Mouse (Mus musculus) hindbrain, embryonic 14.5 days (tissue): Measurements from ENCODE around the gene Gm42742. TPM values are rescaled to one million over a fixed set of nuclear protein-coding genes. Genes with fewer than 3 reads are reported as not detected.

Experiments used
- ATAC-seq: fragments of 200-750 bp; cut with Nextera tagmentation; 2 replicates; pipeline ENCODE4 v1.8.0; 2017; ENCODE audit warnings: moderate number of reproducible peaks, mild to moderate bottlenecking, moderate TSS enrichment, moderate library complexity; ENCODE audit not compliant: low FRiP score
- DNase-seq: peaks from one replicate; pipeline ENCODE4 v3.0.0-alpha.2; 2015; ENCODE audit warnings: low spot score
- H3K27ac ChIP-seq: fragments of 300-500 bp; sonication (generic); 2 replicates; pipeline ENCODE4 v1.5.1; 2014; ENCODE audit warnings: mild to moderate bottlenecking, moderate library complexity
- H3K27me3 ChIP-seq: fragments of 300-500 bp; sonication (generic); 2 replicates; pipeline ENCODE4 v1.6.1; 2014; ENCODE audit warnings: mild to moderate bottlenecking, low read length, mixed read lengths; ENCODE audit not compliant: control insufficient read depth, insufficient read depth
- H3K36me3 ChIP-seq: fragments of 300-500 bp; sonication (generic); replicated peaks from 2 replicates; pipeline ENCODE4 v1.6.1; 2014; ENCODE audit not compliant: control insufficient read depth, insufficient read depth
- H3K4me1 ChIP-seq: fragments of 300-500 bp; sonication (generic); replicated peaks from 2 replicates; pipeline ENCODE4 v1.6.1; 2014; ENCODE audit warnings: antibody characterized with exemption, low read length, mixed read lengths; ENCODE audit not compliant: control insufficient read depth, insufficient read depth
- H3K4me2 ChIP-seq: fragments of 300-500 bp; sonication (generic); replicated peaks from 2 replicates; pipeline ENCODE4 v1.6.1; 2014; ENCODE audit warnings: mild to moderate bottlenecking, moderate library complexity
- H3K4me3 ChIP-seq: fragments of 300-500 bp; sonication (generic); replicated peaks from 2 replicates; pipeline ENCODE4 v1.5.1; 2014; ENCODE audit warnings: mild to moderate bottlenecking, low read length
- H3K9ac ChIP-seq: fragments of 300-500 bp; sonication (generic); 2 replicates; pipeline ENCODE4 v1.6.1; 2014
- H3K9me3 ChIP-seq: fragments of 300-500 bp; sonication (generic); 2 replicates; pipeline ENCODE4 v1.6.1; 2016; ENCODE audit warnings: low read length; ENCODE audit not compliant: control insufficient read depth
- WGBS: fragments of 180-500 bp; shearing (Covaris S2); extraction: QIAGEN DNeasy Blood & Tissue Kit; methylation state at CpG from one replicate; pipeline ENCODE4 v1.1.7; 2014; 5-methylcytosine and 5-hydroxymethylcytosine counted together
- polyA plus RNA-seq: library from polyadenylated mRNA; unstranded; fragments of >200 nt; fragmentation: Nextera tagmentation; extraction: Ambion mirVana; gene quantifications from 2 replicates; pipeline ENCODE4 v1.2.1, GENCODE M21; 2014

Gene Gm42742
- polyA plus RNA-seq, 1 experiment from 2014 or later, result 52.3 TPM

DNA sequence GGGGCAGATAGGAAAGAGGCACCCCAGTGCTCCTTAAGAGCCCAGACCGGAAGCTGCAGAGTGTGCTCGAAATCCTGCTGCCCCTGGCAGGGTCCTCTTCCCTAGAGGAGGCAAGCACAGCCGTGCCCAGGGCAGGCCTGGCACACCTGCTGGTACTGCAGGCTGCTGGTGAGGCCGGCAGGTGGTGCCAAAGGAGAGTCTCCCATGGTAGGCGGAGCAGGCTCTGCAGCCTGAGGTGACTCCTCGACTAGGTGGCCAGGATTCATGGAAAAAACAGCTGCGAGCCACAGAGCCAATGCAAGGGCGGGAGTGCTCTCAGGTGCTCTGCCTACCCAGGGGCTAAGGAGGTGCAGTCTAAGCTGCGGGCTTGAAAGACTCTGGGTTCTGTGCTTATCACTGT, 34.6 kb downstream of the Gm42742 start:
- no peak for DNase-seq
- 52% methylated on average over 9 of the region's 9 CpGs for WGBS
- H3K4me2 ChIP-seq, result no peak overlapping the region
- no peak overlapping the region for H3K9ac ChIP-seq
- no peaks in the 10 kb centered on the region for H3K27me3 ChIP-seq
- H3K36me3 ChIP-seq, result 0 out of 2 replicates have a peak, but pooled peaks cover 4% of the 10 kb centered on the region
- no peak for ATAC-seq
- no peak overlapping the region for H3K27ac ChIP-seq
- no peak overlapping the region for H3K4me3 ChIP-seq
- no peaks in the 10 kb centered on the region for H3K4me1 ChIP-seq
- no peaks in the 10 kb centered on the region for H3K9me3 ChIP-seq

DNA sequence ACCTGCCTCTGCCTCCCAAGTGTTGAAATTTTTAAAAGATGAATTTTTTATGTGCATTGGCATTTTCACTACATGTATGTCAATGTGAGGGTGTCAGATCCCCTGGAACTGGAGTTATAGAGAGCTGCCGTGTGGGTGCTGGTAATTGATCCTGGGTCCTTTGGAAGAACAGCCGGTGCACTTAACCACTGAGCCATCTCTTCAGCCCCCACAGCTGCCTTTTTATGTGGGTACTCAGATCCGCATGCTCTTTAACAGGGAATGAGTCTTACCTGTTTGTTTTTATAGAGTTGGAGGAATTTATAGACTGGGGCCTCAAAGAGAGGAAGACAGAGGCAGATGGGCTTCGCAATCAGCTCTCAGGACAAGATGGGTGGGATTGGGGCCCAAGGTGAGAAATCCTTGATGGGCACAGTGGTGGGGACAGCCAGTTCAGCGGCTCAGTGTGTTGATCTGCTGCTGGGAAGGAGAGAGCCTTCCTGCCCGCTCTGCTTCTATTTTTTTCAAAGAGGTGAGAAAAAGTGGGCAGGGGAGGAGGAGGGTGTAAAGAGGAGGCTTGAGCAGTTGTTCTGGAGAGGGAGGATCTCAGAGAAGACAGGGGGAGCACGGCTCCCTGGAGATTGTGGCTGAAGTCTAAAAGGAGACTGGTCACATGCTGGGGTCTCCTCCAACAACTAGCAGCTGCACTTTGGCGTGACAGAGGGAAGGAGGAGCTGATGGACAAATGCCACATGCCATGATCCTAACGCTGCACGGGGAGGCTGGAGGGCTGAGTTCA, 36.0 kb downstream of the Gm42742 start:
- 66% methylated on average over 10 of the region's 10 CpGs for WGBS
- no peak for DNase-seq
- H3K9ac ChIP-seq, result no peak overlapping the region
- ATAC-seq, result no peak
- H3K4me2 ChIP-seq, result no peak overlapping the region
- H3K4me1 ChIP-seq, result no peaks in the 10 kb centered on the region
- H3K27me3 ChIP-seq, result no peaks in the 10 kb centered on the region
- no peaks in the 10 kb centered on the region for H3K9me3 ChIP-seq
- H3K4me3 ChIP-seq, result no peak overlapping the region
- no peak overlapping the region for H3K27ac ChIP-seq
- peaks cover 19% of the 10 kb centered on the region for H3K36me3 ChIP-seq

DNA sequence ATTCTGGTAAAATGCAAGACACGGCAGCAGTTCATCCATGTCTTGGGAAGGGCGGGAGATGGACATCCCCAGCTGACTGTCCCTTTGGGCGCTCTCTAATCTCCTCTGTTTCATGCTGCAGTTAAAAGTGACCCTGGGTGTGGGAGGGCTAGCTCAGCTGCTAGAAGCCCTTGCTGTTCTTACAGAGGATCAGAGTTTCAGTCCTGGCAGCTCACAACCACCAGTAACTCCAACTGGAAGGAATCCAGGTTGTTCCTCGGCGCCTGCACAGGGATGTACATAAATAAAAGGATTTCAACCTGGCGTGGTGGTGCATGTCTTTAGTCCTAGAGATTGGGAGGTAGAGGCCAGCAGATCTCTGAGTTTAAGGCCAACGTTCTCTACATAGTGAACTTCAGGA, 37.8 kb downstream of the Gm42742 start:
- no peaks in the 10 kb centered on the region for H3K4me1 ChIP-seq
- WGBS, result 87% methylated on average over 7 of the region's 7 CpGs
- DNase-seq, result no peak

DNA sequence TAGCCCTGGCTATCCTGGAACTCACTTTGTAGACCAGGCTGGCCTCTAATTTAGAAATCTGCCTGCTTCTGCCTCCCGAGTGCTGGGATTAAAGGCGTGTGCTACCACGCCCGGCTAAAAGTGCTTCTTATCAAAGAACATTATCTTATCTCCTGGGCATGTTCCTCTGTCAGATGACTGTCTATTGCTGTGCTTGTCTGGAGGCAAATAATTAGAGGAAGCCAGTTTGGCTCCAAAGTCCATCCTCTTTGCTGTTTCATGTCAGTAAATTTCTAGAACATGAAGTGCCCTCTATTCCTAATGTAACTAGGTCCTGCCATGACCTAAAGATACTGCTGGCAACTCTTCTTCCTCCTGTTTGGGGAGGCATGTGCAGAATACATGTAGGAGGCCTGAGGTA, 38.8 kb downstream of the Gm42742 start:
- whole genome bisulfite sequencing, result 99% methylated on average over 4 of the region's 4 CpGs
- ATAC-seq, result no peak
- Histone ChIP-seq H3K27me3 (no peaks in the 10 kb centered on the region), H3K4me3 (no peak overlapping the region), H3K27ac (no peak overlapping the region), H3K36me3 (peaks cover 39% of the 10 kb centered on the region), H3K4me2 (no peak overlapping the region), H3K9ac (no peak overlapping the region), H3K4me1 (peaks cover 5% of the 10 kb centered on the region; the same call in 1 of the 2 replicates), H3K9me3 (no peaks in the 10 kb centered on the region)
- DNase-seq, result no peak

More for the DNA sequence above, 37.8 kb downstream of the Gm42742 start:
- no peak overlapping the region for H3K4me3 ChIP-seq
- no peaks in the 10 kb centered on the region for H3K9me3 ChIP-seq
- no peak for ATAC-seq
- peaks cover 37% of the 10 kb centered on the region for H3K36me3 ChIP-seq
- no peak overlapping the region for H3K27ac ChIP-seq
- no peak overlapping the region for H3K9ac ChIP-seq
- no peaks in the 10 kb centered on the region for H3K27me3 ChIP-seq
- no peak overlapping the region for H3K4me2 ChIP-seq

DNA sequence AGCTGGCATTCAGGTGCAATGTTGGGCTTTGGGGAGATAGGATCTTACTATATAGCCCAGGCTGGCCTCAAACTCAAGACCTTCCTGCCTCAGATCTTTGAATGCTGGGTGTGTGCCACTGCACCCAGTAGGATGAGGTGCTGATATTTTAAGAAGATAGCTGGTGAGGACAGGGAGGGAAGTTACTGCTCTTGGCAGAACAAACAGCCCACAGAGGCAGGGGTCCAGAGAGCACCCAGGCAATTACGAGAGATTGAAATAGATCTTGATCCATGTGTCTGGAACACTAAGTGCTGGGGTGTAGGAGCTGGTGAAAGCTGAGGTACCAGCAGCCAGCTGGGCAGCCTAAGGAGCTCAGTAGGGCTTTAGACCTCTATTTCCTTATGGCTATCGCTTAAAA, 39.3 kb downstream of the Gm42742 start:
- Histone ChIP-seq H3K4me1 (peaks cover 8% of the 10 kb centered on the region; the same call in 1 of the 2 replicates), H3K27ac (no peak overlapping the region), H3K4me3 (no peak overlapping the region), H3K9me3 (no peaks in the 10 kb centered on the region), H3K27me3 (no peaks in the 10 kb centered on the region), H3K4me2 (no peak overlapping the region), H3K9ac (no peak overlapping the region), H3K36me3 (peaks cover 39% of the 10 kb centered on the region)
- DNase-seq (no peak), ATAC-seq (no peak)
- WGBS, result 90% methylated on average over 2 of the region's 2 CpGs

DNA sequence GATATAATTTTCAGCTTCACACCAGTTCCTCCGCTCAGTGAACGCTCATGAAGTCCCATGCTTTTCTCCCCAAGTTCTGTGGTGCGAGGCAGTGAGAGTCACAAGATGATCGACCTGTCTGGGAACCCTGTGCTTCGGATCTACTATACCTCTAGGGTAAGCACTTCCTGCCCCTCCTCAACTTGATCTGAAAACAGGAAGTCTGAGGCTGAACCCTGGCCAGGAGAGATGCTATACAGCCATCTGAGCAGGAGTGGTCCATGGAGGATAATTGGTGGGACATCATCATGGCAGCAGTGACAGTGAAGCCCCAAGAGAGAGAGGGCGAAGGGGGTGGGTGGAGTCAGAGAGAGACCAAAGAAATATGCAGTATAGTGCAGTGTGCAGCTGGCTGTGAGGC, 42.1 kb downstream of the Gm42742 start:
- no peak for DNase-seq
- 93% methylated on average over 6 of the region's 6 CpGs for WGBS
- Histone ChIP-seq H3K9me3 (no peaks in the 10 kb centered on the region), H3K36me3 (peaks cover 39% of the 10 kb centered on the region), H3K27me3 (no peaks in the 10 kb centered on the region), H3K4me1 (peaks cover 8% of the 10 kb centered on the region), H3K4me2 (no peak overlapping the region), H3K4me3 (no peak overlapping the region), H3K27ac (no peak overlapping the region), H3K9ac (no peak overlapping the region)
- ATAC-seq, result no peak

DNA sequence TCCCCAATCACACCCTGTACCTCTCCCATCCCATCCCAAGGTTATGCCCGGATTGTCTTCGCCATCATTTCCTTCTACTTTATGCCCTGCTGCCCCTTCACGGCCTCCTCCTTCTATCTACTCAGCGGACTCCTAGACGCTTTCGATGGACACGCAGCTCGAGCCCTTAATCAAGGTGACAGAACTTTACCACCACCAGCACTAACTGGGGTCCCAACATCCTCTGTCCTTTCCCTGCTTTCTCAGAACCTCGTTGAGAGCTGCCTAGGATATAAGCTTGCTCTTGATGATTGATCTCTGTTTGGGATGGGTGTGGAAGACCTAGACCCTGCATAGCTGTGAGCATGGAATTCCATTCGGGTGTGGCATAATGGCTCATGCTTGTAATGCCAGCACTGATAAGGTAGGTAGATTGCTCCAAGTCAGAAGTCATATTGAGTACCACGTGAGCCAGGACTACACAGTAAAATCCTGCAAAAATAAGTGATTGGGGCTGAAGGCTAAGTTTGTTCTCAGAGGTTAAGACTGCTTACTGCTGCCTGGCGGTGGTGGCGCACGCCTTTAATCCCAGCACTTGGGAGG, 43.9 kb downstream of the Gm42742 start:
- Histone ChIP-seq H3K27me3 (no peaks in the 10 kb centered on the region), H3K4me2 (peak overlapping the region; percentile 85), H3K27ac (peak overlapping the region; percentile 96), H3K4me3 (peak overlapping the region; percentile 86), H3K4me1 (peaks cover 8% of the 10 kb centered on the region), H3K9me3 (no peaks in the 10 kb centered on the region), H3K36me3 (peaks cover 42% of the 10 kb centered on the region), H3K9ac (peak overlapping the region; percentile 97)
- DNase-seq, result no peak
- WGBS, result 30% methylated on average over 14 of the region's 14 CpGs
- peak; percentile 1; the same call in 1 of the 2 replicates for ATAC-seq

DNA sequence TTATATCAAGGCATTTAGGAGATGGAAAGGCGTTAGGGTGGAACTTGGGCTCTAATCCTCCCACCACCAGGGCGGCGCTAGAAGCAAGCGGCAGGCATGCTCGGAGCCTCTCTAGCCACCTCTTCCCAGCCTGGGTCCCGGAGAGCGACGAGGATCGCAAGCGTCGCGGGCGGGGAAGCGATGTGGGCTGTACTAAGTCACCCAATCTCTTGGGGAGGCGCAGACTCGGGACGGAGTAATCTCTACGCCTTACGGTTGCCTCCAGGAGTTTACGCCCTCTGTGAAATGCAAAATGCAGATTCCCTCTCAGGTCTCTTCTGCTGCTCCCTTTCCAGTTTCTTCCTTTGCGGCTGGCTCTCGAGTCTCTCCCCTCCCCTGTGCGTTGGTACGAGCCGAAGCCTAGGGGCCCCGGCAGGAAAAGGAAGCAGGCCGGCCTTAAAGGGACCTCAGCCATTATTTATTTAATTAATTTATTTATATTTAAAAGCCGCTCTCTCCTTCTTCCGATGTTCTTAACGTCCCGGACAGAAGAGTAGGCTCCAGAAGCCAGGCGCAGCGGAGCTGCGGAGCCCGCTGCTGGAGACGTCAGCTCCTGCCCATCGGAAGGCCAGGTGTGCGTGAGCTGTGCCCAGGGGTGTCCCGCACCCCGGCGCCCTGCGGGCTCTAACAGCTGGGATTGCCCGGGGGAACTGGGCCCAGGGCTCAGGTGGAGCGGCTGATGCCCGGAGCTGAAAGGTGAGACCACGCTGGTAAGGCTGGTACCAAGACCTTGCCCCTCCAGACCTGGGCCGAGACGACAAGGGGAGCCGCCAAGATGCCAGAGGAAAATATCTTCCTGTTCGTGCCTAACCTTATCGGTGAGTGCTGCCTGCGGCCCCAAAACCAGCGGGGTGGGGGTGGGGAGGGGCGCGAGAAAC, 44.7 kb downstream of the Gm42742 start, which contains the start of gene Cdiptos:
TSS of gene Cdiptos (minus strand) at position 149 of the 917 bp plus-strand sequence.
- Histone ChIP-seq H3K27me3 (no peaks in the 10 kb centered on the region), H3K9ac (peak within 1 kb of the TSS; percentile 97), H3K4me3 (peak within 1 kb of the TSS; percentile 86), H3K4me2 (peak within 1 kb of the TSS; percentile 85), H3K36me3 (peaks cover 44% of the 10 kb centered on the region), H3K27ac (peak within 1 kb of the TSS; percentile 96), H3K9me3 (no peaks in the 10 kb centered on the region), H3K4me1 (peaks cover 8% of the 10 kb centered on the region)
- peak; percentile 97 for DNase-seq
- ATAC-seq, result peak; percentile 96
- under 1% methylated on average over 55 of the region's 55 CpGs for WGBS

DNA sequence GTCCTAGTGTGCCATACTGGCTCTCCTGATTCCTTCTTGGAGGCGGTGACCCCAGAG, 45.2 kb downstream of the Gm42742 start, which contains the start of gene Cdipt:
TSS of gene Cdipt (plus strand) at position 22 of the 57 bp plus-strand sequence.
- H3K9me3 ChIP-seq, result no peaks in the 10 kb centered on the region
- no peak for DNase-seq
- peak within 1 kb of the TSS; percentile 96 for H3K27ac ChIP-seq
- peak within 1 kb of the TSS; percentile 85 for H3K4me2 ChIP-seq
- peak within 1 kb of the TSS; percentile 86 for H3K4me3 ChIP-seq
- no peaks in the 10 kb centered on the region for H3K27me3 ChIP-seq
- no peak for ATAC-seq
- peak within 1 kb of the TSS; percentile 97 for H3K9ac ChIP-seq
- H3K36me3 ChIP-seq, result peaks cover 44% of the 10 kb centered on the region
- H3K4me1 ChIP-seq, result peaks cover 8% of the 10 kb centered on the region
- WGBS, result 13% methylated on average over 1 of the region's 1 CpGs
